Mouse (Mus musculus) layer of hippocampus, adult 18-20 months (tissue): ENCODE results near the gene Fam71d. TPM values are rescaled to one million over a fixed set of nuclear protein-coding genes. Genes with fewer than 3 reads are reported as not detected.

ENCODE experiments used
- DNase-seq, 2 experiments: peaks; one replicate each; pipeline ENCODE4 v3.0.0; 2022; ENCODE audit warnings: low spot score in 2 of 2
- total RNA-seq, 2 experiments: library from RNA; stranded (reverse); gene quantifications; 2 replicates each; pipeline ENCODE4 v1.2.3; 2021

Gene Fam71d
- total RNA-seq, 2 experiments from 2014 or later: 1.2 to 1.3 TPM

- no peak for DNase-seq
These were observed 77.8 kb downstream of the Fam71d start for GRCm38 (mm10) chr12:78769031-78769713.

GRCm38 (mm10) chr12:78773211-78773610, 81.9 kb downstream of the Fam71d start:
- DNase-seq: no peak

- no peak for DNase-seq
These were observed 86.6 kb downstream of the Fam71d start for GRCm38 (mm10) chr12:78777916-78778315.

- no peak for DNase-seq
These were observed 87.2 kb downstream of the Fam71d start for GRCm38 (mm10) chr12:78778423-78779067.

Other genes with a start within 250 kb of the Fam71d start
- 10 to 100 TPM; 33.6 to 35.6 TPM for gene Mpp5, start 57.4 kb downstream of the Fam71d start, total RNA-seq
- 100 to 1,000 TPM; 255 to 270 TPM for gene Atp6v1d, start 170.1 kb downstream of the Fam71d start, total RNA-seq
- gene Eif2s1, start 170.3 kb downstream of the Fam71d start, total RNA-seq: 10 to 100 TPM; 49.4 to 52.2 TPM
- gene Plek2, start 215.4 kb downstream of the Fam71d start, total RNA-seq: under 1 TPM; 0.27 to 0.33 TPM